Mouse (Mus musculus): ENCODE data around the gene Pglyrp1. TPM values are rescaled to one million over a fixed set of nuclear protein-coding genes. Genes with fewer than 3 reads are reported as not detected.
A peak's percentile ranks its signal among the peaks of the same experiment; 100 is the strongest.
"Not testable (repeated sequence)": the region's sequence is repeated elsewhere in the genome, so short reads cannot be mapped to it uniquely, and the experiment has no call there.

Gene Pglyrp1
- total RNA-seq (2014; fragmentation: Nextera tagmentation) (112 and 117 TPM in 2 replicates), total RNA-seq (2017) (17.6 and 21.2 TPM in 2 replicates)

- not testable (repeated sequence) for ATAC-seq (replicated peaks; ENCODE audit: poor library complexity, severe bottlenecking)
These were observed at the start of gene Pglyrp1 for GRCm38 (mm10) chr7:18871031-18871430. TSS of gene Pglyrp1 (plus strand) at chr7:18871331.

- ATAC-seq (replicated peaks; ENCODE audit: poor library complexity, severe bottlenecking) = no peak
These were observed 49.6 kb upstream of the Pglyrp1 start, which contains the start of gene Psg17 for GRCm38 (mm10) chr7:18821507-18821906. TSS of gene Psg17 (minus strand) at chr7:18821607.

GRCm38 (mm10) chr7:18827792-18828546 lies 43.2 kb upstream of the Pglyrp1 start:
- ATAC-seq (replicated peaks; ENCODE audit: poor library complexity, severe bottlenecking) = no peak

GRCm38 (mm10) chr7:18828592-18828991 lies 42.5 kb upstream of the Pglyrp1 start:
- peak; percentile 55 for ATAC-seq (replicated peaks; ENCODE audit: poor library complexity, severe bottlenecking)

GRCm38 (mm10) chr7:18829545-18829944 lies 41.6 kb upstream of the Pglyrp1 start:
- no peak for ATAC-seq (replicated peaks; ENCODE audit: poor library complexity, severe bottlenecking)

- no peak for ATAC-seq (replicated peaks; ENCODE audit: poor library complexity, severe bottlenecking)
These were observed 38.8 kb upstream of the Pglyrp1 start for GRCm38 (mm10) chr7:18832298-18832697.

- peak; percentile 13 for ATAC-seq (replicated peaks; ENCODE audit: poor library complexity, severe bottlenecking)
These were observed 31.3 kb upstream of the Pglyrp1 start, which contains the start of gene Mill2 for GRCm38 (mm10) chr7:18839865-18840264. TSS of gene Mill2 (plus strand) at chr7:18839966.

- peak; percentile 98 for ATAC-seq (replicated peaks; ENCODE audit: poor library complexity, severe bottlenecking)
These were observed 30.6 kb upstream of the Pglyrp1 start for GRCm38 (mm10) chr7:18840386-18841173.

GRCm38 (mm10) chr7:18841174-18841567 lies 30.0 kb upstream of the Pglyrp1 start:
- no peak; the same call in 1 of the 2 replicates for ATAC-seq (replicated peaks; ENCODE audit: poor library complexity, severe bottlenecking)

- no peak for ATAC-seq (replicated peaks; ENCODE audit: poor library complexity, severe bottlenecking)
These were observed 26.3 kb upstream of the Pglyrp1 start for GRCm38 (mm10) chr7:18844811-18845210.

GRCm38 (mm10) chr7:18848395-18848794 lies 22.7 kb upstream of the Pglyrp1 start:
- no peak for ATAC-seq (replicated peaks; ENCODE audit: poor library complexity, severe bottlenecking)

- no peak for ATAC-seq (replicated peaks; ENCODE audit: poor library complexity, severe bottlenecking)
These were observed 12.7 kb upstream of the Pglyrp1 start for GRCm38 (mm10) chr7:18858310-18858916.

- ATAC-seq (replicated peaks; ENCODE audit: poor library complexity, severe bottlenecking) = no peak
These were observed 8.3 kb upstream of the Pglyrp1 start for GRCm38 (mm10) chr7:18862801-18863200.

GRCm38 (mm10) chr7:18868491-18868890 lies 2.6 kb upstream of the Pglyrp1 start:
- no peak for ATAC-seq (replicated peaks; ENCODE audit: poor library complexity, severe bottlenecking)

GRCm38 (mm10) chr7:18872014-18872802 lies 1.1 kb downstream of the Pglyrp1 start:
- ATAC-seq (replicated peaks; ENCODE audit: poor library complexity, severe bottlenecking) = no peak

GRCm38 (mm10) chr7:18872816-18873215 lies 1.7 kb downstream of the Pglyrp1 start:
- ATAC-seq (replicated peaks; ENCODE audit: poor library complexity, severe bottlenecking) = 0 out of 2 replicates have a peak, but pooled peaks have one; percentile 30

- ATAC-seq (replicated peaks; ENCODE audit: poor library complexity, severe bottlenecking) = peak; percentile 99
These were observed 2.1 kb downstream of the Pglyrp1 start for GRCm38 (mm10) chr7:18873253-18873652.

- no peak for ATAC-seq (replicated peaks; ENCODE audit: poor library complexity, severe bottlenecking)
These were observed 4.2 kb downstream of the Pglyrp1 start for GRCm38 (mm10) chr7:18875372-18875771.

- ATAC-seq (replicated peaks; ENCODE audit: poor library complexity, severe bottlenecking) = no peak
These were observed 7.6 kb downstream of the Pglyrp1 start for GRCm38 (mm10) chr7:18878691-18879090.
